Mouse (Mus musculus) forebrain, embryonic 13.5 days (tissue): ENCODE data around the gene Defa25. TPM values are rescaled to one million over a fixed set of nuclear protein-coding genes. Genes with fewer than 3 reads are reported as not detected.
"Not testable (repeated sequence)": the region's sequence is repeated elsewhere in the genome, so short reads cannot be mapped to it uniquely, and the experiment has no call there.

Source experiments
- ATAC-seq: fragments of 200-750 bp; cut with Nextera tagmentation; 2 replicates; pipeline ENCODE4 v1.8.0; 2017
- H3K27ac ChIP-seq: fragments of 300-500 bp; sonication (generic); 2 replicates; pipeline ENCODE4 v1.5.1; 2015; ENCODE audit warnings: inconsistent platforms, mild to moderate bottlenecking, moderate library complexity
- H3K27me3 ChIP-seq: fragments of 300-500 bp; sonication (generic); 2 replicates; pipeline ENCODE4 v1.6.1; 2015; ENCODE audit warnings: mild to moderate bottlenecking, inconsistent platforms
- H3K36me3 ChIP-seq: fragments of 300-500 bp; sonication (generic); 2 replicates; pipeline ENCODE4 v1.6.1; 2015; ENCODE audit warnings: mild to moderate bottlenecking, inconsistent platforms; ENCODE audit not compliant: poor library complexity, severe bottlenecking
- H3K4me1 ChIP-seq: fragments of 300-500 bp; sonication (generic); 2 replicates; pipeline ENCODE4 v1.6.1; 2015; ENCODE audit warnings: inconsistent platforms
- H3K4me2 ChIP-seq: fragments of 300-500 bp; sonication (generic); 2 replicates; pipeline ENCODE4 v1.6.1; 2015; ENCODE audit warnings: inconsistent platforms, mild to moderate bottlenecking, moderate library complexity
- H3K4me3 ChIP-seq: fragments of 300-500 bp; sonication (generic); 2 replicates; pipeline ENCODE4 v1.5.1; 2015; ENCODE audit warnings: mild to moderate bottlenecking, inconsistent platforms
- H3K9ac ChIP-seq: fragments of 300-500 bp; sonication (generic); 2 replicates; pipeline ENCODE4 v1.6.1; 2015; ENCODE audit warnings: mild to moderate bottlenecking, inconsistent platforms
- H3K9me3 ChIP-seq: fragments of 300-500 bp; sonication (generic); replicated peaks from 2 replicates; pipeline ENCODE4 v1.6.1; 2016; ENCODE audit warnings: inconsistent platforms
- WGBS: fragments of 180-500 bp; shearing (Covaris S2); methylation state at CpG from one replicate; pipeline ENCODE4 v1.1.7; 2015; 5-methylcytosine and 5-hydroxymethylcytosine counted together
- polyA plus RNA-seq: library from polyadenylated mRNA; unstranded; fragments of >200 nt; fragmentation: Nextera tagmentation; extraction: Ambion mirVana; gene quantifications from 2 replicates; pipeline ENCODE4 v1.2.1, GENCODE M21; 2015

Defa25 gene
- polyA plus RNA-seq = not detected in 2 replicates

GRCm38 (mm10) chr8:21084142-21084541 is at the start of gene Defa25:
Defa25 (plus strand) TSS chr8:21084442.
- H3K4me3 ChIP-seq, H3K9me3 ChIP-seq, H3K27ac ChIP-seq, H3K4me2 ChIP-seq, H3K9ac ChIP-seq, ATAC-seq, H3K36me3 ChIP-seq, H3K27me3 ChIP-seq, H3K4me1 ChIP-seq: not testable (repeated sequence)

DNA sequence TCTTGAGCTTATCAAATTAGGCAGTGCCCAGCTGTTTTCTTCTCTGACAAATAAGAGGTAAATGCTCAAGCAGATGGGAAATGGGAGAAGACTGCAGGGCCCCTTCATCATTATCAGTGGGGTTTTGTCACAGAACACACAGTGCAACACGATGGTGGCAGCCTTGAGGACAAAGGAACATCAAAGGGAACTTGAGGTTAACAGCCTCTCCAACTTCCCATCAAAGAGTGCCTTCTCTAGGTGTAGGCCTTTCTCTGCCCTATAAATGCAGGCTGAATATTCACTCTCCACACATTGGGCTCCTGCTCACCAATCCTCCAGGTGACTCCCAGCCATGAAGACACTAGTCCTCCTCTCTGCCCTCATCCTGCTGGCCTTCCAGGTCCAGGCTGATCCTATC is 29.5 kb upstream of the Defa25 start, which contains the start of gene Defa23:
Gene Defa23 (plus strand): TSS at position 301 of the 400 bp plus-strand sequence.
- not testable (repeated sequence) for H3K27ac ChIP-seq, H3K27me3 ChIP-seq
- no CpG with 5 or more reads among the region's 1 CpGs for WGBS

GRCm38 (mm10) chr8:21064738-21065137 is 19.5 kb upstream of the Defa25 start, which contains the start of gene Defa35:
Defa35 (plus strand) TSS chr8:21065038.
- not testable (repeated sequence) for H3K4me3 ChIP-seq, ATAC-seq, H3K27me3 ChIP-seq, H3K9me3 ChIP-seq, H3K9ac ChIP-seq, H3K4me2 ChIP-seq, H3K4me1 ChIP-seq, H3K36me3 ChIP-seq, H3K27ac ChIP-seq
- 82% methylated on average over 1 of the region's 1 CpGs for WGBS

More for the DNA sequence above, 29.5 kb upstream of the Defa25 start, which contains the start of gene Defa23:
- H3K9ac ChIP-seq, H3K36me3 ChIP-seq, H3K4me3 ChIP-seq, H3K4me2 ChIP-seq, H3K4me1 ChIP-seq, ATAC-seq, H3K9me3 ChIP-seq: not testable (repeated sequence)

GRCm38 (mm10) chr8:21093106-21093505 is 8.9 kb downstream of the Defa25 start:
- no peak overlapping the region for H3K4me2 ChIP-seq
- WGBS = 46% methylated on average over 4 of the region's 4 CpGs
- H3K9ac ChIP-seq = no peak overlapping the region
- H3K4me1 ChIP-seq = no peaks in the 10 kb centered on the region
- no peak for ATAC-seq
- no peak overlapping the region for H3K27ac ChIP-seq
- no peaks in the 10 kb centered on the region for H3K27me3 ChIP-seq
- peaks cover 12% of the 10 kb centered on the region for H3K9me3 ChIP-seq
- H3K36me3 ChIP-seq = no peaks in the 10 kb centered on the region
- H3K4me3 ChIP-seq = no peak overlapping the region

GRCm38 (mm10) chr8:21095950-21096349 is 11.7 kb downstream of the Defa25 start, which contains the start of gene Gm14851:
Gm14851 (minus strand) TSS chr8:21096050.
- peaks cover 20% of the 10 kb centered on the region for H3K9me3 ChIP-seq
- not testable (repeated sequence) for H3K4me3 ChIP-seq, H3K27ac ChIP-seq, ATAC-seq, H3K4me1 ChIP-seq, H3K4me2 ChIP-seq, H3K9ac ChIP-seq, H3K36me3 ChIP-seq, H3K27me3 ChIP-seq
- no CpG with 5 or more reads among the region's 2 CpGs for WGBS

- H3K9me3 ChIP-seq, ATAC-seq, H3K9ac ChIP-seq, H3K4me2 ChIP-seq, H3K4me1 ChIP-seq, H3K27me3 ChIP-seq, H3K4me3 ChIP-seq, H3K36me3 ChIP-seq, H3K27ac ChIP-seq: not testable (repeated sequence)
- 58% methylated on average over 3 of the region's 3 CpGs for WGBS
Observed at GRCm38 (mm10) chr8:21134342-21134741, 50.1 kb downstream of the Defa25 start, which contains the start of gene Defa30. Defa30 (plus strand) TSS chr8:21134642.

Other genes starting within 250 kb of the Defa25 start
- not detected in 2 replicates for gene Defb33, start 191.8 kb upstream of the Defa25 start, polyA plus RNA-seq
- gene Gm15056, start 181.8 kb upstream of the Defa25 start, polyA plus RNA-seq = not detected in 2 replicates
- not detected in 2 replicates for gene Gm6040, start 162.4 kb upstream of the Defa25 start, polyA plus RNA-seq
- not detected in 2 replicates for gene AY761185, start 139.7 kb upstream of the Defa25 start, polyA plus RNA-seq
- not detected in 2 replicates for gene Defa21, start 58.9 kb upstream of the Defa25 start, polyA plus RNA-seq
- gene Defa23, start 29.4 kb upstream of the Defa25 start, polyA plus RNA-seq = not detected in 2 replicates
- gene Defa35, start 19.4 kb upstream of the Defa25 start, polyA plus RNA-seq = not detected in 2 replicates
- not detected in 2 replicates for gene Gm14851, start 11.6 kb downstream of the Defa25 start, polyA plus RNA-seq
- not detected in 2 replicates for gene Defa30, start 50.2 kb downstream of the Defa25 start, polyA plus RNA-seq
- gene Defa22, start 77.8 kb downstream of the Defa25 start, polyA plus RNA-seq = not detected in 2 replicates
- not detected in 2 replicates for gene Defa31, start 107.2 kb downstream of the Defa25 start, polyA plus RNA-seq
- gene Gm15293, start 117.1 kb downstream of the Defa25 start, polyA plus RNA-seq = not detected in 2 replicates
- gene Gm15292, start 165.3 kb downstream of the Defa25 start, polyA plus RNA-seq = not detected in 2 replicates
- not detected in 2 replicates for gene Defa27, start 231.1 kb downstream of the Defa25 start, polyA plus RNA-seq
- gene Defa29, start 242.6 kb downstream of the Defa25 start, polyA plus RNA-seq = not detected in 2 replicates